8 mouse cellular contexts compared by ENCODE assay signal in genomic region chr2:126996737-126997136, GRCm38 (mm10). TPM values are rescaled to one million over a fixed set of nuclear protein-coding genes. Genes with fewer than 3 reads are reported as not detected.
DNase-seq lines count a peak whose midpoint lies in the region; ATAC-seq lines count a peak whose summit lies in the region.

No protein-coding gene starts in this region.

- WGBS in hindbrain, embryonic 15.5 days, result 25% methylated on average over 5 of the region's 5 CpGs

- no peak overlapping the region for H3K4me2 ChIP-seq in hindbrain, embryonic 15.5 days

- peak; percentile 98 for ATAC-seq in frontal cortex, adult (ENCODE audit: low TSS enrichment)
- peak; percentile 79; the same call in 1 of the 2 replicates for ATAC-seq in hindbrain, embryonic 15.5 days (ENCODE audit: low FRiP score, low read depth)
- 0 out of 2 replicates have a peak, but pooled peaks have one; percentile 31 for ATAC-seq in monocyte, adult 5-6 weeks (replicated peaks; ENCODE audit: insufficient number of reproducible peaks, low FRiP score, low TSS enrichment, poor library complexity, severe bottlenecking)

- H3K27me3 ChIP-seq in hindbrain, embryonic 15.5 days, result no peaks in the 10 kb centered on the region

- no peak overlapping the region for H3K9ac ChIP-seq in hindbrain, embryonic 15.5 days

- H3K4me3 ChIP-seq in hindbrain, embryonic 15.5 days, result no peak overlapping the region

- no peaks in the 10 kb centered on the region for H3K9me3 ChIP-seq in hindbrain, embryonic 15.5 days

- H3K4me1 ChIP-seq in hindbrain, embryonic 15.5 days (replicated peaks), result no peaks in the 10 kb centered on the region

- peak; percentile 41 for DNase-seq in ovary, postnatal 14 days (ENCODE audit: low spot score)
- no peak for DNase-seq in ovary, postnatal 36 days (ENCODE audit: low spot score)
- peak; percentile 37 for DNase-seq in brain, embryonic 18.5 days (ENCODE audit: low read depth, low spot score)
- peak; percentile 43 to 69 for DNase-seq in layer of hippocampus, postnatal 14 days (ENCODE audit: low spot score in 2 of 2)
- no peak for DNase-seq in natural killer cell, adult 2 months (ENCODE audit: low spot score in 2 of 2)

- no peak overlapping the region for H3K27ac ChIP-seq in hindbrain, embryonic 15.5 days (replicated peaks)

- no peaks in the 10 kb centered on the region for H3K36me3 ChIP-seq in hindbrain, embryonic 15.5 days

RNA-seq across cellular contexts. Expression of gene Ap4e1, which starts 11.8 kb away (rescaled TPM):
- polyA plus RNA-seq in hindbrain, embryonic 15.5 days (2015; fragmentation: Nextera tagmentation; extraction: Ambion mirVana), result 11.2 and 12.3 TPM in 2 replicates
- total RNA-seq in layer of hippocampus, postnatal 14 days (2021), result 10 to 100 TPM; 12.1 to 14.3 TPM
- total RNA-seq in monocyte, adult 5-6 weeks (2017), result 16.6 to 37.9 TPM (median 24.0 TPM) in 3 replicates

Comparison
In these comparisons a context has a peak if more than half of its experiments do, and no peak if none do; other contexts are left out.
1. DNase-seq: peak in ovary, postnatal 14 days (single experiment), brain, embryonic 18.5 days (single experiment) and layer of hippocampus, postnatal 14 days (2 of 2); none in ovary, postnatal 36 days (single experiment) and natural killer cell, adult 2 months (0 of 2).
2. ATAC-seq: peak in every context shown above with its lines; median percentile 98 in frontal cortex, adult; 79 in hindbrain, embryonic 15.5 days; 31 in monocyte, adult 5-6 weeks.